Mouse (Mus musculus) embryonic fibroblast, embryonic 13.5 days (primary cell): Measurements from ENCODE around the gene Cav2. TPM values are rescaled to one million over a fixed set of nuclear protein-coding genes. Genes with fewer than 3 reads are reported as not detected.

ENCODE experiments used
- H3K27ac ChIP-seq: 2 replicates; pipeline ENCODE4 v1.5.1; 2012; ENCODE audit warnings: low read length, control low read depth, inconsistent platforms; ENCODE audit not compliant: insufficient read depth
- H3K4me1 ChIP-seq: 2 replicates; pipeline ENCODE4 v1.6.1; 2011; ENCODE audit warnings: low read length; ENCODE audit not compliant: control insufficient read depth, insufficient read depth
- H3K4me3 ChIP-seq: 2 replicates; pipeline ENCODE4 v1.5.1; 2011; ENCODE audit warnings: mild to moderate bottlenecking, control low read depth, low read length; ENCODE audit not compliant: insufficient read depth
- CTCF ChIP-seq: IDR thresholded peaks from 2 replicates; pipeline ENCODE4 v1.5.1; 2011; ENCODE audit warnings: mild to moderate bottlenecking, control low read depth, low read length, moderate library complexity, borderline replicate concordance; ENCODE audit not compliant: insufficient read depth
- POLR2A ChIP-seq: IDR thresholded peaks from 2 replicates; pipeline ENCODE4 v1.6.1; 2011; ENCODE audit warnings: low read depth, mild to moderate bottlenecking, control low read depth, low read length, moderate library complexity
- polyA plus RNA-seq: library from polyadenylated mRNA; stranded (reverse); fragments of >200 nt; gene quantifications from 2 replicates; pipeline ENCODE4 v1.2.4, GENCODE M21; 2011; ENCODE audit warnings: low read depth; ENCODE audit not compliant: missing spikeins, insufficient read length

The Cav2 gene
- polyA plus RNA-seq, 1 experiment, result 45.6 TPM

GRCm38 (mm10) chr6:17307461-17308115 lies 26.6 kb downstream of the Cav2 start:
- peak overlapping the region; percentile 69 for H3K4me3 ChIP-seq
- peak overlapping the region; percentile 96 for H3K27ac ChIP-seq
- TF ChIP-seq CTCF (peak; percentile 79), POLR2A (peak; percentile 41)
- peaks cover 2% of the 10 kb centered on the region; the same call in 1 of the 2 replicates for H3K4me1 ChIP-seq

GRCm38 (mm10) chr6:17308661-17309060 lies 27.7 kb downstream of the Cav2 start:
- H3K27ac ChIP-seq, result peak overlapping the region; percentile 96
- peak overlapping the region; percentile 69 for H3K4me3 ChIP-seq
- peaks cover 2% of the 10 kb centered on the region; the same call in 1 of the 2 replicates for H3K4me1 ChIP-seq
- TF ChIP-seq POLR2A, result no peak
- no peak for TF ChIP-seq CTCF

- TF ChIP-seq POLR2A (no peak), CTCF (no peak)
- Histone ChIP-seq H3K27ac (peak overlapping the region; percentile 96), H3K4me1 (peaks cover 3% of the 10 kb centered on the region; the same call in 1 of the 2 replicates), H3K4me3 (peak overlapping the region; percentile 50)
Measured at GRCm38 (mm10) chr6:17309260-17309659, 28.3 kb downstream of the Cav2 start.

GRCm38 (mm10) chr6:17314241-17314640 lies 33.3 kb downstream of the Cav2 start:
- Histone ChIP-seq H3K27ac (peak overlapping the region; percentile 74), H3K4me1 (peaks cover 26% of the 10 kb centered on the region), H3K4me3 (no peak overlapping the region)
- no peak for TF ChIP-seq POLR2A
- no peak for TF ChIP-seq CTCF

GRCm38 (mm10) chr6:17314659-17315616 lies 34.0 kb downstream of the Cav2 start:
- Histone ChIP-seq H3K4me3 (no peak overlapping the region), H3K4me1 (peaks cover 26% of the 10 kb centered on the region), H3K27ac (peak overlapping the region; percentile 74)
- TF ChIP-seq CTCF, result no peak
- no peak for TF ChIP-seq POLR2A

GRCm38 (mm10) chr6:17316294-17317166 lies 35.5 kb downstream of the Cav2 start:
- Histone ChIP-seq H3K4me1 (peaks cover 26% of the 10 kb centered on the region), H3K27ac (peak overlapping the region; percentile 25), H3K4me3 (no peak overlapping the region)
- TF ChIP-seq CTCF (no peak), POLR2A (no peak)

- Histone ChIP-seq H3K27ac (peak overlapping the region; percentile 25), H3K4me3 (no peak overlapping the region), H3K4me1 (peaks cover 28% of the 10 kb centered on the region)
- TF ChIP-seq CTCF (no peak), POLR2A (no peak)
Measured at GRCm38 (mm10) chr6:17317167-17317524, 36.2 kb downstream of the Cav2 start.

GRCm38 (mm10) chr6:17317944-17318343 lies 37.0 kb downstream of the Cav2 start:
- H3K4me3 ChIP-seq, result no peak overlapping the region
- H3K27ac ChIP-seq, result no peak overlapping the region
- TF ChIP-seq POLR2A, result no peak
- TF ChIP-seq CTCF, result no peak
- peaks cover 29% of the 10 kb centered on the region for H3K4me1 ChIP-seq

GRCm38 (mm10) chr6:17321976-17322375 lies 41.0 kb downstream of the Cav2 start:
- peak overlapping the region; percentile 63 for H3K27ac ChIP-seq
- TF ChIP-seq CTCF (no peak), POLR2A (no peak)
- H3K4me1 ChIP-seq, result peaks cover 8% of the 10 kb centered on the region
- no peak overlapping the region for H3K4me3 ChIP-seq
